Mouse (Mus musculus) left cerebral cortex, postnatal 10 days (tissue): Measurements from ENCODE around the gene Dhrs9. TPM values are rescaled to one million over a fixed set of nuclear protein-coding genes. Genes with fewer than 3 reads are reported as not detected.
A peak's percentile ranks its signal among the peaks of the same experiment; 100 is the strongest.
"Not testable (repeated sequence)": the region's sequence is repeated elsewhere in the genome, so short reads cannot be mapped to it uniquely, and the experiment has no call there.

ENCODE experiments used
- DNase-seq, 2 experiments: peaks; one replicate each; pipeline ENCODE4 v3.0.0; 2021 to 2022; ENCODE audit warnings: low spot score in 2 of 2, mixed read lengths in 1 of 2; ENCODE audit errors: extremely low spot score in 1 of 2
- intact Hi-C: fragments of 180-260 bp; cut with DNase I; formaldehyde crosslinking; loops from one replicate; pipeline ENCODE4 v1.15.1; 2025
- total RNA-seq, 2 experiments: library from RNA; stranded (reverse); gene quantifications; 2 replicates each; pipeline ENCODE4 v1.2.3; 2021

The Dhrs9 gene
- total RNA-seq: not detected

DNA sequence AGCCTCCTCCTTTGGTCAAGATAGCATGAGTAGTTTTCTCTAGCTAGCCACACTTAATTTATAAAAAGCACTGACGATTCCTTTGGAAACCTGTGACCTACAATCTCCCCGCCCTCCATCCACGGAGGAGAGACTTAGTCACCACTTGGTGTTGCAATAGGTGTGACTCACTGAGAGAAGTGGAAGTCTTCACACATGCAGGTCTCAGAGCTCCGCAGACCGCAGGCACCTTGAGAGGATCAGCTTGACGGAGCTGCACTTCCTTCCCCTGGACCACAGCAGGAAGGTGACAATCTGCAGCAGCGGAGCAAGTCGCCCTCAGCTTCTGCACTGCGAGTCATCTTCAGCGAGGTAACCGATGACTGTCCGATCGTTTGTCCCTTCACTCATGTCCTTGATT, at the start of gene Dhrs9:
Gene Dhrs9, plus strand, starts transcription at position 165 of the 400 bp plus-strand sequence.
- intact Hi-C loops: no loop called here
- DNase-seq: no peak

DNA sequence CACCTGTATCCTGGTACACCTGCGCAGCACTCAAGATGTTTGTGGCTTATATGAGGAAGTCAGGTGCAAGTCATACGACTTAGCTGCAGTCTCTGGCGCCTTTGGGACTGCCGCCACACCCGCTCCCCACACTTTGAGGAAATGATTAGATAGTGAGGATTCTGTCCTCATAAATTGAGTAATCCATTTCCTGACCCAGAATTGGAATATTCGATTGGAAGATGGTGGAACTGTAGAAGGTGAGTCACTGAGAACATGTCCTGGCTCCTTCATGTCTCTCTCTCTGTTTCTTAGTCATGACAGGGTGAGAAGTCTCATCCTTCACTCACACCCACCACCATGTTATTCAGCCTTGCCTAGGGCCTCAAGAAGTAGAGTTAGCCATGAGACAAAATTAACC, 48.7 kb upstream of the Dhrs9 start:
- intact Hi-C loops, DNase-seq: not testable (repeated sequence)

GRCm38 (mm10) chr2:69341506-69341905, 38.7 kb upstream of the Dhrs9 start:
- intact Hi-C loops: no loop called here

DNA sequence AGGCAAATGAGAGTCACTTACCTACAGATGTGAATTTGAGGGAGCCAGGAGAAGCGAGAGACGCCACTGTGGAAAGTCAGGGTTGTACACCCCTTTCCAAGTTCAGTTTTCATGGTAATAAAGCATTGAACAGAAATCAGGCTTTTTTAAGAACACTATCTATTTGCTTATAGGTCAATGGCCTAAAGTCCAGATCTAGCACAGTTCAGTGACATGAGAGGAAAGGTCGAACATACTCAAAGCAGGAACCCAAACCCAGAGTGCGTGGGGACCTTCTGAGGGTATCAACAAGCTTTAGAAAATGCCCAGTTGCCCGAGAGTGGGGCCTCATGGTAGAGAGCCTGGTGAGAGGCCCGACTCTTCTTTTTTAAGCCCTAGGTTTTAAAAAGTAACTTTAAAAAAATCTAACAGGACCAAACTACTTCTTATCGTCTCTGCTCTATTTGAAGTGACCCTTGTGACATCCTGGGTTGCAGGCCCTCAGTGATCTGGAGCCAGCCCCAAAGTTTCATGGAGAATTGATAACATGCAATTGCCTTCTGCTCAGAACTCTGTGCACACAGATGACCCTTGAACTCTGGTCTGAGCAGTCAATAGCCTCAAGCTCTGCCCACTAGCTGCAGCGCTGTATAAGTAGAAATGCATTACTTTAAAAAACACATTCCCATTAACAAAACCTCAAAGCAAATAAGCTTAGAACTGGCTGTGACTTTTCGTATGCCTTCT, 37.6 kb upstream of the Dhrs9 start, which contains the start of gene Abcb11:
Gene Abcb11, minus strand, starts transcription at position 121 of the 726 bp plus-strand sequence.
- intact Hi-C loops: no loop called here
- DNase-seq: no peak

More at GRCm38 (mm10) chr2:69341506-69341905, 38.7 kb upstream of the Dhrs9 start:
- DNase-seq: no peak

GRCm38 (mm10) chr2:69355402-69355801, 24.8 kb upstream of the Dhrs9 start:
- intact Hi-C loops, DNase-seq: not testable (repeated sequence)

DNA sequence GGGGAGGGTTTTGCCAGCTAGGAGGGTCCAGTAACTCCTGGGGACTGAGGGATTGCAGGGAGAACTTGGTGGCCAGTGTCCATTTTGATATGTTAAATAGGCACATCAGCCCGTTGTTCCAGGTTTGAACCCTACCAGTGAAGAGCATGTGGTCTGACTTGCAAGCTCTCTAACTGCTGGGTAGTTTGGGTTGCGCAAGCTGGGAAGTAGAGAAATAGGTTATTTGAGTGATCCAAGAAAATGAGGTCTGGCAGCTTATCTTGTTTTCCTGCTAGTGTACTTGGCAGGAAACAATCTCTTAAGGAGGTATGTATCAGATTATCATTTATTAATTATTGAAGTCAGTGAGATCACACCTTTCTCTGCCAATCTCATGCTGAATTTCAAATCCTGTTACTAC, 15.4 kb upstream of the Dhrs9 start:
- no peak for DNase-seq
- intact Hi-C loops: no loop called here

- no peak for DNase-seq
- intact Hi-C loops: no loop called here
Observed at GRCm38 (mm10) chr2:69365275-69365674, 15.0 kb upstream of the Dhrs9 start.

- intact Hi-C loops: no loop called here
- DNase-seq: no peak
Observed at GRCm38 (mm10) chr2:69376780-69377179, 3.5 kb upstream of the Dhrs9 start.

DNA sequence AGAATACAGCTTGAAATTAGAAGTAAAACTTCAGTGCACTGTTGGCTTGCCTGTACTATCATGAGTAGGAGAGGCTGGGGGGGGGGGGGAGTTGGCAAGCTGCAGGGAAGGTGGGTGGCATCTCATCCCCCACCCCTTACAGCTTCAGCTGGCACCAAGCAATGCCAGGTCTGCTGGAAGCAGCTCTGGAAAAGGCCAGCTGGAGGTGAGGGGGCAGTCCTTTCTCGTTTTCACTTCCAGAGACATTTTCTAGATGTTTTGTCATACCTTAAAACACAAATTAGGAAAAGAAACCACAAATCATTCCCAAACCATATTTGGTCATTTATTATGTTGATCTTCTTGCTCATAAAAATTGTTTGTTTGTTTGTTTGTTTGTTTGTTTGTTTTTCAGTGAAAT, 444 bp upstream of the Dhrs9 start:
- DNase-seq: no peak
- intact Hi-C loops: no loop called here

- intact Hi-C loops: no loop called here
- peak in 1 of 2 experiments; percentile 32 for DNase-seq
Observed at GRCm38 (mm10) chr2:69381740-69382139, 1.5 kb downstream of the Dhrs9 start.

GRCm38 (mm10) chr2:69382838-69383237, 2.6 kb downstream of the Dhrs9 start:
- DNase-seq: no peak
- intact Hi-C loops: no loop called here

DNA sequence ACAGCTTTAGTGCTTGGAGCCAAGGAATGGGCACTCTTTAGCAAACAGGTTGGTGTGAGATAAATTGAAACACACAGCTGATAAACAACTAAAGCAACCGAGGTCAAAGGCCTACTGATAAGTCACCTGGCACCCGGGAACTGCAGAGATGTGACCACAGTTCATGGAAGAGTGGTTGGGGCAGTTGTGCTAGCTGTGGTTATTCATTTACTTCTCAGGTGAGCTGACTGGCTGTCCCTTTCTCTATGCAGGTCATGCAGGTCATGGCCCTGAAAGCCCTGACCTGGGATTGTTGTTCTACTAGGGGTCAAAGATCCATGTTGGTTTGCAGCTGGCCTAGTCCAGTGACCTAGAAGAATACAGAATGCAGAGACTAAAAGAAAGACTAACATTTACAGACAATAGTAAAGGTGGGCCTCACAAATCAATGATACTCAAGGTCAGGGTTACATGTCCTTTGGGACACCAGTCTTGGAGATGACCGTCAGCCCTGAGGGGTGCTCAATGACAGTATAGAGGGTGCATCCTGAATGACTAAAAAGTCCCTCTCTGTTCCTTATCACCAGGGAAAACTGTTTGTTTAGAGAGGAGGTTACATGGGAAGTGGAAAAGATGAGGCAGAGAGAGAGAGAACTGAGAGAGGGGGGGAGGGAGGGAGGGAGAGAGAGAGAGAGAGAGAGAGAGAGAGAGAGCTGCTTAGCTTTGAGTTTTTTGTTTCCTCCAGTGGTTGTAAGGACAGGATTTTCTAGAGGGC, 6.0 kb downstream of the Dhrs9 start:
- intact Hi-C loops: no loop called here
- no peak for DNase-seq

- intact Hi-C loops: no loop called here
- no peak for DNase-seq
Observed at GRCm38 (mm10) chr2:69393947-69394346, 13.7 kb downstream of the Dhrs9 start.

GRCm38 (mm10) chr2:69395597-69396248, 15.5 kb downstream of the Dhrs9 start:
- no peak for DNase-seq
- intact Hi-C loops: no loop called here

GRCm38 (mm10) chr2:69396760-69397435, 16.7 kb downstream of the Dhrs9 start:
- intact Hi-C loops: no loop called here
- no peak for DNase-seq

DNA sequence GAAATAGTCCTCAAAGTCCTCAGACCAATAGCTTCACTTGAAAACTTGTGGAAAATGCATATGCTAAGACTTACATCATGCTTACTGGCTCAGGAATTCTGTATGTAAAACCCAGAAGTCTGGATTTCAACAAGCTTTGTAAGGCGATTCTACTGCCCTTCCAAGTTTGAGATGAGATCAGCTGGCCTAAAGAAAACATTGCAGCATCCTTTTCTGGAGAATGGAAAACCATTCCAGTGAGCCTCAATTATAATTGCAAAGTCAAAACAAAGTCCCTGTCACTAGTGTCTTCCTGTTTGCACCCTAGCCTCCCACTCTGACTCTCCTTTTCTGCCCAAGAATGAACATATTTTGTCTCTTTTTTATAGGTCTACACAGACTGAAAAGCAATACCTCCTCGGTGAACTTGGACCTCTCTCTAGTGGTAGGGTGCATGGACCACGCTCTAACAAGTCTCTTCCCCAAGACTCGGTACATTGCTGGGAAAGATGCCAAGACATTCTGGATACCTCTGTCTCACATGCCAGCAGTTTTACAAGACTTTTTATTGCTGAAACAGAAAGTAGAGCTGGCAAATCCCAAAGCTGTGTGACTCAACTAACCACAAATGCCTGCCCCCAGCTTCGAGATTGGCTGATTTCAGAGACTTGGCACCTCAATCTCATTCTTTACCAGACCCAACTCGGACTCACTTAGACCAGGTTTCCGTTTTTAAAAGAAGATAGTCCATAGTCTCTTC, 20.8 kb downstream of the Dhrs9 start:
- intact Hi-C loops: no loop called here
- no peak for DNase-seq

GRCm38 (mm10) chr2:69401891-69402290, 21.6 kb downstream of the Dhrs9 start:
- DNase-seq: no peak
- intact Hi-C loops: no loop called here

DNA sequence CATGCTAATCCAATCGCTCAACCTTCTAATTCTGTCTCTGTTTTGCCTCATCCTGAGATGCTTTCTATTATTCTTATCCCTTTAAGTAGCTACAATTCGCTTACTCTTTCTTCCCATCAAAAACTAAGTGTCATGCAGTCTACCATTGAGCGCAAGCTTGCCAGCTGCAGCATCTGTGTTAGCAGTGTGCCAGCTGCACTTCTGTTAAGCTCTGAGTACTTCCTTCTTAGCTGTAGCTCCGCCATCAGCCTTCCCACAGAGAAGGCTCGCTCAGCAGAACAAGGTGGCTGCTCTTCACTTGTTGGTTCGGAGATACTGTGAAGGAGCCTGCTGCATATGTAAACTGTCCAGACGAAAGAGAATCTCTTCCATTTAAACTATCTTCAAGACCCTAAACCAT, 22.1 kb downstream of the Dhrs9 start:
- DNase-seq: peak in 1 of 2 experiments; percentile 6
- intact Hi-C loops: no loop called here

GRCm38 (mm10) chr2:69405692-69406091, 25.4 kb downstream of the Dhrs9 start:
- intact Hi-C loops: no loop called here
- DNase-seq: no peak
